Mouse (Mus musculus) MEL (cell line): Measurements from ENCODE around the gene Flna. TPM values are rescaled to one million over a fixed set of nuclear protein-coding genes. Genes with fewer than 3 reads are reported as not detected.

Experiments used
- DNase-seq: peaks from one replicate; pipeline ENCODE4 v3.0.0; 2011; ENCODE audit warnings: low read depth, low spot score
- H3K27ac ChIP-seq: 2 replicates; pipeline ENCODE4 v1.5.1; 2012; ENCODE audit warnings: low read depth, mild to moderate bottlenecking, control low read depth, low read length, moderate library complexity; ENCODE audit not compliant: control insufficient read depth
- H3K27me3 ChIP-seq, 2 experiments: fragments of 150-350 bp in 1 of 2; sonication (generic) in 1 of 2; 2 replicates each; pipeline ENCODE4 v1.6.1; 2012; ENCODE audit warnings: low read length in 2 of 2, mild to moderate bottlenecking in 2 of 2, improper control_type of control experiment in 1 of 2, moderate library complexity in 1 of 2; ENCODE audit not compliant: insufficient read depth in 2 of 2, control insufficient read depth in 1 of 2
- H3K36me3 ChIP-seq, 2 experiments: 2 replicates each; pipeline ENCODE4 v1.6.1; 2012 to 2014; ENCODE audit warnings: low read length in 2 of 2, improper control_type of control experiment in 1 of 2, inconsistent platforms in 1 of 2, mild to moderate bottlenecking in 1 of 2; ENCODE audit not compliant: insufficient read depth in 2 of 2, control insufficient read depth in 1 of 2
- H3K4me1 ChIP-seq, 2 experiments: fragments of 150-350 bp in 1 of 2; sonication (generic) in 1 of 2; 2 replicates each; pipeline ENCODE4 v1.6.1; 2012; ENCODE audit warnings: low read length in 2 of 2, improper control_type of control experiment in 1 of 2, mild to moderate bottlenecking in 1 of 2; ENCODE audit not compliant: insufficient read depth in 2 of 2, control insufficient read depth in 1 of 2
- H3K4me3 ChIP-seq, 2 experiments: fragments of 150-350 bp in 1 of 2; sonication (generic) in 1 of 2; 2 replicates each; pipeline ENCODE4 v1.5.1; 2012; ENCODE audit warnings: low read depth in 2 of 2, low read length in 2 of 2, mild to moderate bottlenecking in 2 of 2, moderate library complexity in 2 of 2, control low read depth in 1 of 2, improper control_type of control experiment in 1 of 2; ENCODE audit not compliant: control insufficient read depth in 1 of 2, insufficient read depth in 1 of 2
- H3K79me2 ChIP-seq: 2 replicates; pipeline ENCODE4 v1.6.1; 2012; ENCODE audit warnings: mild to moderate bottlenecking, low read length, moderate library complexity; ENCODE audit not compliant: control insufficient read depth, poor library complexity, insufficient read depth
- H3K9ac ChIP-seq: 2 replicates; pipeline ENCODE4 v1.6.1; 2012; ENCODE audit warnings: low read depth, mild to moderate bottlenecking, control low read depth, low read length, moderate library complexity; ENCODE audit not compliant: control insufficient read depth, poor library complexity, severe bottlenecking
- H3K9me3 ChIP-seq: fragments of 150-350 bp; sonication (generic); replicated peaks from 2 replicates; pipeline ENCODE4 v1.6.1; 2012; ENCODE audit warnings: mild to moderate bottlenecking, low read length, improper control_type of control experiment, moderate library complexity; ENCODE audit not compliant: insufficient read depth
- BHLHE40 ChIP-seq: IDR thresholded peaks from 2 replicates; pipeline ENCODE4 v1.6.1; 2012; ENCODE audit warnings: low read depth, mild to moderate bottlenecking, inconsistent platforms, low read length, improper control_type of control experiment, borderline replicate concordance
- CHD1 ChIP-seq: IDR thresholded peaks from 2 replicates; pipeline ENCODE4 v1.6.1; 2012; ENCODE audit warnings: low read depth, mild to moderate bottlenecking, inconsistent platforms, low read length, improper control_type of control experiment
- CTCF ChIP-seq, 3 experiments: IDR thresholded peaks in 2 of 3; conservative IDR thresholded peaks in 1 of 3; 2 replicates each; pipeline ENCODE4 v1.5.1; 2011 to 2012; ENCODE audit warnings: low read length in 3 of 3, low read depth in 2 of 3, mild to moderate bottlenecking in 2 of 3, improper control_type of control experiment in 1 of 3, inconsistent platforms in 1 of 3, mixed read lengths in 1 of 3, moderate library complexity in 1 of 3; ENCODE audit not compliant: control insufficient read depth in 1 of 3, insufficient read depth in 1 of 3, poor library complexity in 1 of 3, severe bottlenecking in 1 of 3
- ELF1 ChIP-seq: IDR thresholded peaks from 2 replicates; pipeline ENCODE4 v1.6.1; 2014; ENCODE audit warnings: low read depth, mild to moderate bottlenecking, inconsistent platforms, low read length, improper control_type of control experiment, moderate library complexity
- EP300 ChIP-seq, 2 experiments: IDR thresholded peaks; 2 replicates each; pipeline ENCODE4 v1.6.1; 2011; ENCODE audit warnings: improper control_type of control experiment in 2 of 2, low read length in 2 of 2, low read depth in 1 of 2, mild to moderate bottlenecking in 1 of 2
- ETS1 ChIP-seq: IDR thresholded peaks from 2 replicates; pipeline ENCODE4 v1.6.1; 2012; ENCODE audit warnings: low read depth, mild to moderate bottlenecking, inconsistent platforms, low read length, improper control_type of control experiment, moderate library complexity
- GATA1 ChIP-seq: IDR thresholded peaks from 2 replicates; pipeline ENCODE4 v1.6.1; 2011; ENCODE audit warnings: low read depth, low read length, improper control_type of control experiment
- HCFC1 ChIP-seq: IDR thresholded peaks from 2 replicates; pipeline ENCODE4 v1.6.1; 2012; ENCODE audit warnings: low read depth, mild to moderate bottlenecking, inconsistent platforms, low read length, improper control_type of control experiment, moderate library complexity
- KAT2A ChIP-seq: conservative IDR thresholded peaks from 2 replicates; pipeline ENCODE4 v1.6.1; 2012; ENCODE audit warnings: low read depth, low read length, improper control_type of control experiment, inconsistent platforms
- MAFK ChIP-seq: IDR thresholded peaks from 2 replicates; pipeline ENCODE4 v1.6.1; 2011; ENCODE audit warnings: low read depth, mild to moderate bottlenecking, low read length, improper control_type of control experiment, borderline replicate concordance
- MAX ChIP-seq: IDR thresholded peaks from 2 replicates; pipeline ENCODE4 v1.6.1; 2011; ENCODE audit warnings: low read length, improper control_type of control experiment
- MEF2A ChIP-seq: IDR thresholded peaks from 2 replicates; pipeline ENCODE4 v1.6.1; 2014; ENCODE audit warnings: low read depth, mild to moderate bottlenecking, inconsistent platforms, low read length, improper control_type of control experiment; ENCODE audit not compliant: poor library complexity, insufficient replicate concordance, severe bottlenecking; ENCODE audit errors: extremely low read depth
- MXI1 ChIP-seq: IDR thresholded peaks from 2 replicates; pipeline ENCODE4 v1.6.1; 2011; ENCODE audit warnings: mild to moderate bottlenecking, low read depth, low read length, improper control_type of control experiment
- MYB ChIP-seq: IDR thresholded peaks from 2 replicates; pipeline ENCODE4 v1.6.1; 2011; ENCODE audit warnings: mild to moderate bottlenecking, low read depth, low read length, improper control_type of control experiment
- NELFE ChIP-seq: IDR thresholded peaks from 2 replicates; pipeline ENCODE4 v1.6.1; 2011; ENCODE audit warnings: low read depth, low read length, improper control_type of control experiment
- NRF1 ChIP-seq: IDR thresholded peaks from 2 replicates; pipeline ENCODE4 v1.6.1; 2014; ENCODE audit warnings: low read depth, mild to moderate bottlenecking, inconsistent platforms, low read length, improper control_type of control experiment, moderate library complexity; ENCODE audit not compliant: poor library complexity, insufficient read depth, severe bottlenecking
- POLR2A ChIP-seq, 2 experiments: IDR thresholded peaks; 2 replicates each; pipeline ENCODE4 v1.6.1; 2011 to 2012; ENCODE audit warnings: low read length in 2 of 2, mild to moderate bottlenecking in 2 of 2, control low read depth in 1 of 2, improper control_type of control experiment in 1 of 2, low read depth in 1 of 2, moderate library complexity in 1 of 2; ENCODE audit not compliant: control insufficient read depth in 1 of 2, insufficient read depth in 1 of 2, poor library complexity in 1 of 2
- POLR2AphosphoS5 ChIP-seq: IDR thresholded peaks from 2 replicates; pipeline ENCODE4 v1.6.1; 2012; ENCODE audit warnings: low read depth, borderline replicate concordance, mild to moderate bottlenecking, inconsistent platforms, low read length, moderate library complexity, mixed read lengths
- SIN3A ChIP-seq: IDR thresholded peaks from 2 replicates; pipeline ENCODE4 v1.6.1; 2012; ENCODE audit warnings: low read length, improper control_type of control experiment, inconsistent platforms
- SMC3 ChIP-seq: IDR thresholded peaks from 2 replicates; pipeline ENCODE4 v1.6.1; 2011; ENCODE audit warnings: low read depth, low read length, improper control_type of control experiment
- TBP ChIP-seq: IDR thresholded peaks from 2 replicates; pipeline ENCODE4 v1.8.0; 2011; ENCODE audit warnings: low read depth, low read length, improper control_type of control experiment
- USF2 ChIP-seq, 2 experiments: IDR thresholded peaks; 2 replicates each; pipeline ENCODE4 v1.6.1; 2011 to 2012; ENCODE audit warnings: improper control_type of control experiment in 2 of 2, low read length in 2 of 2, borderline replicate concordance in 1 of 2, inconsistent platforms in 1 of 2, low read depth in 1 of 2, mild to moderate bottlenecking in 1 of 2; ENCODE audit not compliant: insufficient read depth in 1 of 2
- ZMIZ1 ChIP-seq: IDR thresholded peaks from 2 replicates; pipeline ENCODE4 v1.6.1; 2012; ENCODE audit warnings: low read depth, mild to moderate bottlenecking, inconsistent platforms, low read length, improper control_type of control experiment, moderate library complexity
- ZNF384 ChIP-seq: IDR thresholded peaks from 2 replicates; pipeline ENCODE4 v1.6.1; 2012; ENCODE audit warnings: low read depth, mild to moderate bottlenecking, inconsistent platforms, low read length, improper control_type of control experiment
- polyA plus RNA-seq, 2 experiments: library from polyadenylated mRNA; stranded (reverse) in 1 of 2; unstranded in 1 of 2; fragments of >175 nt in 1 of 2; fragments of >200 nt in 1 of 2; gene quantifications; 2 replicates each; pipeline versions ENCODE4 v1.2.1 to v1.2.4; 2012; ENCODE audit warnings: low replicate concordance in 2 of 2, low read depth in 1 of 2; ENCODE audit not compliant: insufficient read length in 2 of 2, insufficient read depth in 1 of 2, missing spikeins in 1 of 2
- total RNA-seq: library from RNA; depleted of rRNA; stranded (reverse); fragments of 300-350 nt; gene quantifications from 2 replicates; pipeline ENCODE4 v1.2.3, GENCODE M21; 2012

Flna gene
- total and polyA plus RNA-seq, 3 experiments: 111 to 233 (median 147) TPM

DNA sequence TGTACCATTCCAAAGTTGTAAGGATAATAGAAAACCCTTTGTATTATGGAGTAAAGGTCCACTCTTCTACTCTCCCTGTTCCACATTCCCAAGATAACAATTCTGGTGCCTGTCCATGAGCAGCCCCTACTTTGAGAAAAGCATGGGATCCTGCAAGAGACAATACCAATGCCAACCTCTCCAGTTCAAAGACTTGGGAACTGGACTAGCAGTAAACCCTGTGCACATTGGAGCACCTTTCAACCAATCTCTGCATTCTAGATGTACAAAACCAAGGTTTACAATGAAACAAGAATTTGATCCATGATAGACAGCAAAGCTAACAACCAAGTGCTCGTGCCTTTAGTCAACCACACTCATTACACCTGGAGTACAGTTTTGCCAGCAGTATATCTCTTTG is 4.5 kb downstream of the Flna start:
- Histone ChIP-seq H3K36me3 (peaks cover 0 to 12% of the 10 kb centered on the region in 2 experiments; a peak in 3 of 4 replicates), H3K4me3 (peak overlapping the region; percentile 52 to 71), H3K9ac (peak overlapping the region; percentile 64), H3K79me2 (peaks cover 18% of the 10 kb centered on the region), H3K9me3 (no peaks in the 10 kb centered on the region), H3K4me1 (peaks cover 0 to 17% of the 10 kb centered on the region in 2 experiments; a peak in 2 of 4 replicates), H3K27ac (peak overlapping the region; percentile 74), H3K27me3 (no peaks in the 10 kb centered on the region)
- TF ChIP-seq KAT2A: no peak
- TF ChIP-seq EP300 (IDR thresholded peaks at IDR 0.05; ENCODE audit: low read depth in 1 of 2, low read length in 2 of 2): no peak
- no peak for TF ChIP-seq BHLHE40
- TF ChIP-seq MXI1: no peak
- TF ChIP-seq HCFC1: no peak
- no peak for TF ChIP-seq TBP
- TF ChIP-seq USF2 (IDR thresholded peaks at IDR 0.05; ENCODE audit: borderline replicate concordance in 1 of 2, insufficient read depth in 1 of 2, low read depth in 1 of 2, low read length in 2 of 2): no peak
- TF ChIP-seq ZMIZ1: no peak
- TF ChIP-seq NELFE: no peak
- TF ChIP-seq MAFK: no peak
- no peak for TF ChIP-seq MYB
- no peak for TF ChIP-seq NRF1
- DNase-seq: peak; percentile 27

DNA sequence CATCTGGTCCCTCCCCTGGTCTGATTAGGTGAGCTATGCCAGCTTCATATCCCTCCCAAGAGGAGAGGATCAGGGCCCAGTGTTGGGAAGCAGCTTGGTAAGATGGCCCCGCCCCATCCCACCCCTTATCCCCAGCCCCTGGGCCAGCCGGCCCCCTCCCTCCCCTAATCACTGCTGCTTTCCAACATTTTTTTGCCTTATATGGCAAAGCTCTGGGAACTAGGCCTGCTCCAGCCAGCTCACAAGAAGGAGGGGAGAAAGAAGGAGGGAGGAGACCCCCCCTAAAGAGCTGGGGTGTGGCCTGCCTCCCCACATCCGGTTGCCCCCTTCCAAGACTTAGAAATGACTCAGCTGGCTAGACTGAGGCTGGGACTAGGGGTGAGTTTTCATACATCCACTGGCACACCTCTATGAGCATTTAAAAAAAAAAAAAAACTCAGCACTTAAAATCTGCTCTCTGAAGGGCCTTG is 5.0 kb downstream of the Flna start:
- Histone ChIP-seq H3K79me2 (peaks cover 18% of the 10 kb centered on the region), H3K4me1 (peaks cover 0 to 14% of the 10 kb centered on the region in 2 experiments; a peak in 2 of 4 replicates), H3K9ac (peak overlapping the region; percentile 64), H3K9me3 (no peaks in the 10 kb centered on the region), H3K27ac (peak overlapping the region; percentile 97), H3K4me3 (peak overlapping the region; percentile 52 to 71), H3K36me3 (peaks cover 0 to 12% of the 10 kb centered on the region in 2 experiments; a peak in 3 of 4 replicates), H3K27me3 (no peaks in the 10 kb centered on the region)
- DNase-seq: peak; percentile 62
- TF ChIP-seq MAX (no peak), ETS1 (0 out of 2 replicates have a peak, but pooled peaks have one; percentile 22), EP300 (IDR thresholded peaks at IDR 0.05; ENCODE audit: low read depth in 1 of 2, low read length in 2 of 2) (peak in 1 of 2 experiments; percentile 40; a peak in 2 of 4 replicates), ZNF384 (peak; percentile 54), CTCF (IDR thresholded peaks at IDR 0.05 in 2 of 3, conservative IDR thresholded peaks at IDR 0.05 in 1 of 3; ENCODE audit: control insufficient read depth in 1 of 3, insufficient read depth in 1 of 3, low read depth in 2 of 3, low read length in 3 of 3, poor library complexity in 1 of 3, severe bottlenecking in 1 of 3) (no peak), CHD1 (no peak), ZMIZ1 (no peak), ELF1 (no peak), SMC3 (no peak), POLR2A (IDR thresholded peaks at IDR 0.05; ENCODE audit: control insufficient read depth in 1 of 2, insufficient read depth in 1 of 2, low read depth in 1 of 2, low read length in 2 of 2, poor library complexity in 1 of 2) (no peak), MEF2A (no peak), USF2 (IDR thresholded peaks at IDR 0.05; ENCODE audit: borderline replicate concordance in 1 of 2, insufficient read depth in 1 of 2, low read depth in 1 of 2, low read length in 2 of 2) (no peak), GATA1 (no peak), POLR2AphosphoS5 (no peak), SIN3A (no peak)
